12 mouse cellular contexts compared by ENCODE assay signal in genomic region chr2:162391834-162392233, GRCm38 (mm10).
DNase-seq lines count a peak whose midpoint lies in the region; ATAC-seq and TF ChIP-seq lines count a peak whose summit lies in the region.
"Had no signal": no experiment of that assay in that cellular context is flagged by ENCODE, and none has a peak within 500 bp of the region (broad histone marks: within the 10 kb centered on the region; RNA-seq: fewer than 3 reads in every experiment).

No protein-coding gene starts in this region.

- peak; percentile 25 to 52 for DNase-seq in cerebellum, adult 2 months
- DNase-seq in left cerebral cortex, postnatal 10 days (ENCODE audit: extremely low spot score in 1 of 2, low spot score in 2 of 2): peak; percentile 27 to 63
- no peak for DNase-seq in left cerebral cortex, adult 2 months (ENCODE audit: extremely low spot score in 1 of 2, low spot score in 2 of 2)
- peak; percentile 67 for DNase-seq in embryonic facial prominence, embryonic 14.5 days (ENCODE audit: low spot score)
- DNase-seq in adrenal gland, adult 8-10 months: no peak
- DNase-seq: liver, postnatal 0 days; thymus, postnatal 25 days had no signal

- H3K9me3 ChIP-seq in embryonic facial prominence, embryonic 14.5 days (ENCODE audit: control insufficient read depth, low read length): no peaks in the 10 kb centered on the region
- H3K9me3 ChIP-seq in neural tube, embryonic 14.5 days (ENCODE audit: control insufficient read depth, low read length): no peaks in the 10 kb centered on the region
- H3K9me3 ChIP-seq: heart, embryonic 13.5 days; intestine, embryonic 15.5 days had no signal

- H3K36me3 ChIP-seq in embryonic facial prominence, embryonic 14.5 days (ENCODE audit: control insufficient read depth, insufficient read depth, low read length): no peaks in the 10 kb centered on the region
- no peaks in the 10 kb centered on the region for H3K36me3 ChIP-seq in neural tube, embryonic 14.5 days (ENCODE audit: control insufficient read depth, insufficient read depth, low read length)
- H3K36me3 ChIP-seq: heart, embryonic 13.5 days; intestine, embryonic 15.5 days had no signal

- H3K4me1 ChIP-seq in cerebellum, adult 2 months (ENCODE audit: control insufficient read depth, insufficient read depth, low read length): peaks cover 3% of the 10 kb centered on the region; the same call in 1 of the 2 replicates
- no peaks in the 10 kb centered on the region for H3K4me1 ChIP-seq in embryonic facial prominence, embryonic 14.5 days (ENCODE audit: control insufficient read depth, insufficient read depth, low read length)
- 0 out of 2 replicates have a peak, but pooled peaks cover 4% of the 10 kb centered on the region for H3K4me1 ChIP-seq in neural tube, embryonic 14.5 days (ENCODE audit: control insufficient read depth, insufficient read depth, low read length)
- H3K4me1 ChIP-seq: heart, embryonic 13.5 days; intestine, embryonic 15.5 days had no signal

- H3K27me3 ChIP-seq in cerebellum, adult 2 months (ENCODE audit: control insufficient read depth, insufficient read depth, low read length): no peaks in the 10 kb centered on the region
- H3K27me3 ChIP-seq in embryonic facial prominence, embryonic 14.5 days (replicated peaks; ENCODE audit: control insufficient read depth, insufficient read depth, low read length): no peaks in the 10 kb centered on the region
- no peaks in the 10 kb centered on the region for H3K27me3 ChIP-seq in neural tube, embryonic 14.5 days (ENCODE audit: control insufficient read depth, insufficient read depth, low read length)
- H3K27me3 ChIP-seq: heart, embryonic 13.5 days; intestine, embryonic 15.5 days had no signal

- no peak for TF ChIP-seq POLR2A in cerebellum, adult 2 months (IDR thresholded peaks at IDR 0.05; ENCODE audit: borderline replicate concordance, insufficient read depth, low read length)

- intact Hi-C loops in left cerebral cortex, postnatal 10 days (cut with DNase I): no loop called here
- intact Hi-C loops in left cerebral cortex, adult 2 months (cut with DNase I): no loop called here

- no peak overlapping the region for H3K4me3 ChIP-seq in cerebellum, adult 2 months (replicated peaks; ENCODE audit: insufficient read depth, low read depth, low read length)
- no peak overlapping the region for H3K4me3 ChIP-seq in left cerebral cortex, adult 2 months
- H3K4me3 ChIP-seq in embryonic facial prominence, embryonic 14.5 days (ENCODE audit: low read depth, low read length): no peak overlapping the region
- H3K4me3 ChIP-seq in neural tube, embryonic 14.5 days (ENCODE audit: low read depth, low read length): no peak overlapping the region
- H3K4me3 ChIP-seq: heart, embryonic 13.5 days; intestine, embryonic 15.5 days had no signal

- no peak overlapping the region for H3K27ac ChIP-seq in cerebellum, adult 2 months (ENCODE audit: insufficient read depth, low read length)
- no peak overlapping the region for H3K27ac ChIP-seq in left cerebral cortex, adult 2 months
- H3K27ac ChIP-seq in embryonic facial prominence, embryonic 14.5 days (replicated peaks; ENCODE audit: low read depth, low read length): no peak overlapping the region
- H3K27ac ChIP-seq in neural tube, embryonic 14.5 days (ENCODE audit: low read depth, low read length): peak overlapping the region; percentile 44; the same call in 1 of the 2 replicates
- H3K27ac ChIP-seq: heart, embryonic 13.5 days; intestine, embryonic 15.5 days had no signal

- no peak overlapping the region for H3K4me2 ChIP-seq in embryonic facial prominence, embryonic 14.5 days (ENCODE audit: low read depth, low read length)
- H3K4me2 ChIP-seq in neural tube, embryonic 14.5 days (ENCODE audit: low read depth, low read length): no peak overlapping the region
- H3K4me2 ChIP-seq: heart, embryonic 13.5 days; intestine, embryonic 15.5 days had no signal

- TF ChIP-seq CTCF in cerebellum, adult 2 months (IDR thresholded peaks at IDR 0.05; ENCODE audit: borderline replicate concordance, insufficient read depth, low read depth, low read length): no peak
- no peak for TF ChIP-seq CTCF in left cerebral cortex, adult 2 months (IDR thresholded peaks at IDR 0.05)

- ATAC-seq in cerebellum, adult (ENCODE audit: insufficient number of reproducible peaks, low FRiP score, low TSS enrichment): no peak
- no peak for ATAC-seq in embryonic facial prominence, embryonic 14.5 days (ENCODE audit: low read depth)
- ATAC-seq in neural tube, embryonic 14.5 days (ENCODE audit: low read depth): peak; percentile 28; the same call in 1 of the 2 replicates
- no peak for ATAC-seq in CD4-positive, CD25-positive, alpha-beta regulatory T cell, adult 4 months
- ATAC-seq: intestine, embryonic 15.5 days; liver, postnatal 0 days had no signal

- no peak overlapping the region for H3K9ac ChIP-seq in embryonic facial prominence, embryonic 14.5 days (ENCODE audit: low read depth, low read length)
- no peak overlapping the region for H3K9ac ChIP-seq in neural tube, embryonic 14.5 days (replicated peaks; ENCODE audit: low read depth, low read length)
- H3K9ac ChIP-seq: heart, embryonic 13.5 days; intestine, embryonic 15.5 days; liver, postnatal 0 days had no signal

- WGBS in cerebellum, adult 2 months: 28% methylated on average over 4 of the region's 4 CpGs
- 46% methylated on average over 4 of the region's 4 CpGs for WGBS in embryonic facial prominence, embryonic 14.5 days
- 27% methylated on average over 4 of the region's 4 CpGs for WGBS in neural tube, embryonic 14.5 days

Comparison
In these comparisons a context has a peak if more than half of its experiments do, and no peak if none do; other contexts are left out.
1. DNase-seq: peak in cerebellum, adult 2 months (2 of 2), left cerebral cortex, postnatal 10 days (2 of 2) and embryonic facial prominence, embryonic 14.5 days (single experiment); none in left cerebral cortex, adult 2 months (0 of 2) and adrenal gland, adult 8-10 months (single experiment).